Mouse (Mus musculus): ENCODE results near the gene Angptl7.

Angptl7 gene

DNA sequence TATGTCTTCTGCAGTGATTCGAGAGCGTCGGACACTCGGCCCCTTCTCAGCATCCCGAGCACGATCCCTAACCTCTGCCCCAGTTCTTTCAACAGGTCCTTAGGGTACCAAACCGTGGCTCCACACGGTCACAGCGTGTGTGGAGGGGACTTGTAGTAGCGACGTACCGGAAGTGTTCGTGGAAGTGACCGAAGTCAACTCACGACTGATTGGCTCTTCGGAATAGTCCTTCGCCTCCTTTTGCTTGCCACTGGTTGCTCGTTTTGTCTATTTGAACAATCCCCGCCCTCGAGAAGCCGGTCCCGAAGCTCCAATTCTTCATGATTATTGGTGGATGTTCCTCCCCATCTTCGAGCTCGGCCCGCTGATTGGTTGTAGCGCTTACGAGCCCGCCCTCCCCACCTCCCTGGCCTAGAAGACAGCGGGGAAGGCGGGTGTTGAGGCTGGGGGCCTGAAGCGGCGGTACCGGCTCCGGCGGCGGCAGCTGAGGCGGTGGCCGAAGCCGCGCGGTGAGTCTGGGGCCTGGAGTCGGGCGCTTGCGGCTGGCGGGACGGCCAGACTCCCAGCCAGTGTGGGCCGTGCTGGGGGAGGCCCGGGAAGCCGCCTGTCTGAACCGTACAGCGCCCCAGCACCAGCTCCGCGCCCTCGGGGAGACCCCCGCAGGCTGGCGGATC, 51.9 kb downstream of the Angptl7 start, which contains the start of gene Mtor:
Gene Mtor (plus strand): TSS at position 433 of the 674 bp plus-strand sequence.
- peak; percentile 94 for DNase-seq
